Mouse (Mus musculus) intestine, embryonic 14.5 days (tissue): ENCODE results near the gene Sept7. TPM values are rescaled to one million over a fixed set of nuclear protein-coding genes. Genes with fewer than 3 reads are reported as not detected.
A peak's percentile ranks its signal among the peaks of the same experiment; 100 is the strongest.
"Not testable (repeated sequence)": the region's sequence is repeated elsewhere in the genome, so short reads cannot be mapped to it uniquely, and the experiment has no call there.

Experiments used
- ATAC-seq: fragments of 200-750 bp; cut with Nextera tagmentation; replicated peaks from 2 replicates; pipeline ENCODE4 v1.8.0; 2017; ENCODE audit warnings: low read depth, moderate number of reproducible peaks, moderate TSS enrichment, moderate library complexity; ENCODE audit not compliant: low FRiP score, low TSS enrichment
- DNase-seq: peaks from one replicate; pipeline ENCODE4 v3.0.0-alpha.2; 2018; ENCODE audit warnings: low spot score
- H3K27ac ChIP-seq: fragments of 300-500 bp; sonication (generic); 2 replicates; pipeline ENCODE4 v1.5.1; 2014; ENCODE audit warnings: low read depth, mild to moderate bottlenecking, control low read depth
- H3K27me3 ChIP-seq: fragments of 300-500 bp; sonication (generic); replicated peaks from 2 replicates; pipeline ENCODE4 v1.6.1; 2014; ENCODE audit warnings: low read length, control low read depth; ENCODE audit not compliant: control insufficient read depth, insufficient read depth
- H3K36me3 ChIP-seq: fragments of 300-500 bp; sonication (generic); 2 replicates; pipeline ENCODE4 v1.6.1; 2014; ENCODE audit warnings: low read length, control low read depth; ENCODE audit not compliant: control insufficient read depth, insufficient read depth
- H3K4me1 ChIP-seq: fragments of 300-500 bp; sonication (generic); replicated peaks from 2 replicates; pipeline ENCODE4 v1.6.1; 2014; ENCODE audit warnings: low read length, control low read depth, mixed read lengths; ENCODE audit not compliant: control insufficient read depth, insufficient read depth
- H3K4me2 ChIP-seq: fragments of 300-500 bp; sonication (generic); 2 replicates; pipeline ENCODE4 v1.6.1; 2014; ENCODE audit warnings: low read length
- H3K4me3 ChIP-seq: fragments of 300-500 bp; sonication (generic); 2 replicates; pipeline ENCODE4 v1.5.1; 2014; ENCODE audit warnings: low read depth, low read length, control low read depth, mixed read lengths
- H3K9ac ChIP-seq: fragments of 300-500 bp; sonication (generic); 2 replicates; pipeline ENCODE4 v1.6.1; 2014; ENCODE audit warnings: mild to moderate bottlenecking, low read length
- H3K9me3 ChIP-seq: fragments of 300-500 bp; sonication (generic); 2 replicates; pipeline ENCODE4 v1.6.1; 2016; ENCODE audit warnings: low read length, control low read depth; ENCODE audit not compliant: control insufficient read depth
- WGBS: fragments of 180-500 bp; shearing (Covaris S2); extraction: QIAGEN DNeasy Blood & Tissue Kit; methylation state at CpG from one replicate; pipeline ENCODE4 v1.1.7; 2014; 5-methylcytosine and 5-hydroxymethylcytosine counted together
- polyA plus RNA-seq: library from polyadenylated mRNA; unstranded; fragments of >200 nt; fragmentation: Nextera tagmentation; extraction: Ambion mirVana; gene quantifications from 2 replicates; pipeline ENCODE4 v1.2.1, GENCODE M21; 2014

Gene Sept7
- polyA plus RNA-seq, 1 experiment from 2014 or later = 233 TPM

DNA sequence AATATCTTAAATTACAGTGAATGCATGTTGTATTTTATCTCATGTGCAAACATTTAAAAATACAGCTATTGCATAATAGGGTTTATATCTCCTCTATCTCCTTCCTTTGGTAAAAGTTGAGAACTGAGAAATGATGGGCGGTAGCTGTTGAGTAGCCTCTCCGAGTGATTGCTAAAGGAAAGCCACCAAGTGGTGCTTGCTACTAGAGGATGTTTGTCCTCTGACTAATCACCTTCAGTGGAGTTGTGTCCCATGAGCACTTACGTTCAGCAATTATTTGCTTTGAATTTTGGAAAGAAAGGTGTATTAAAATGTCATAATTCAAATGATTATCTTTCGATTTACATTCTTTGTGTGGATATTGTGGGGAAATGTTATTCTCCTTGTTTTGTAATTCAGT, 13.6 kb downstream of the Sept7 start:
- H3K27me3 ChIP-seq = no peaks in the 10 kb centered on the region
- no peak overlapping the region for H3K9ac ChIP-seq
- H3K4me2 ChIP-seq = no peak overlapping the region
- 96% methylated on average over 4 of the region's 4 CpGs for WGBS
- no peaks in the 10 kb centered on the region for H3K4me1 ChIP-seq
- no peak for DNase-seq
- H3K27ac ChIP-seq = no peak overlapping the region
- H3K9me3 ChIP-seq = no peaks in the 10 kb centered on the region
- H3K4me3 ChIP-seq = no peak overlapping the region
- peaks cover 44% of the 10 kb centered on the region for H3K36me3 ChIP-seq
- ATAC-seq = no peak

DNA sequence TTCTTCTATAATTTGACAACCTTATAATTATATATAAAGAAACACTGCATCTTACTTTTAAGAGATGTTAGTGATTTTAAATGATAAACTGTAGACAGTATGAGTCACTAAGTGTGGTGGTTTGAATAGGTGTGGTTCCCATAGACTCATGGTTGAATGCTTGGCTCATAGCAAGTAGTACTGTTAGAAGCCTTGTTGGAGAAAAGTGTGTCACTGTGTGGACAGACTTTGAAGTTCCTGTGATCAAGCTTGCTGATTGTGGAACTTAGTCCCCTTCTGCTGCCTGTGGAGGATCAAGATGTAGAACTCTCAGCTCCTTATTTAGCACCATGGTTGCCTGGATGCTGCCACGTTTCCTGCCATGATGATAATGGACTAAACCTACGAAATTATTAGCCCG, 14.9 kb downstream of the Sept7 start:
- Histone ChIP-seq H3K36me3 (peaks cover 48% of the 10 kb centered on the region), H3K4me3 (no peak overlapping the region), H3K9me3 (no peaks in the 10 kb centered on the region), H3K27me3 (no peaks in the 10 kb centered on the region), H3K27ac (no peak overlapping the region), H3K4me2 (no peak overlapping the region), H3K9ac (no peak overlapping the region), H3K4me1 (no peaks in the 10 kb centered on the region)
- ATAC-seq = no peak
- no peak for DNase-seq
- 98% methylated on average over 3 of the region's 3 CpGs for WGBS

DNA sequence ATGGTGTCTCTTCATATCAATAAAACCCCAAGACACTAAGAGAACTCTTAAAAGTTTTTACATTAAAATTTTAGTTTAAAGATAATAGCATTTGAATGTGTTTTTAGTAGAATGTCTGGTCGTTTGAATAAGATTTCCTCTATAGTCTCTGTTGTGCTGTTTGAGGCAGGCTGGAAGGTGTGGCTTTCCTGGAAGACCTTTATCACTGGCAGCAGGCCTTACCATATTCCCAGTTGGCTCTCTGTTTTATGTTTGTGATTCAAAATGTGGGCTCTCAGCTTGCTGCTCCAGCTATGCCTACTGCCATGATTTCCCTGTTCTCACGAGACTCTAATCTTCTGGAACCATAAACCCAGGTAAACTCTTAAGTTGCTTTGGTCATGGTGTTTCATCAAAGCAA, 15.3 kb downstream of the Sept7 start:
- peaks cover 51% of the 10 kb centered on the region for H3K36me3 ChIP-seq
- no peaks in the 10 kb centered on the region for H3K9me3 ChIP-seq
- H3K4me1 ChIP-seq = no peaks in the 10 kb centered on the region
- WGBS = 90% methylated on average over 2 of the region's 2 CpGs
- no peak overlapping the region for H3K4me2 ChIP-seq
- DNase-seq (no peak), ATAC-seq (no peak)
- no peak overlapping the region for H3K9ac ChIP-seq
- H3K27me3 ChIP-seq = no peaks in the 10 kb centered on the region
- H3K27ac ChIP-seq = no peak overlapping the region
- no peak overlapping the region for H3K4me3 ChIP-seq

DNA sequence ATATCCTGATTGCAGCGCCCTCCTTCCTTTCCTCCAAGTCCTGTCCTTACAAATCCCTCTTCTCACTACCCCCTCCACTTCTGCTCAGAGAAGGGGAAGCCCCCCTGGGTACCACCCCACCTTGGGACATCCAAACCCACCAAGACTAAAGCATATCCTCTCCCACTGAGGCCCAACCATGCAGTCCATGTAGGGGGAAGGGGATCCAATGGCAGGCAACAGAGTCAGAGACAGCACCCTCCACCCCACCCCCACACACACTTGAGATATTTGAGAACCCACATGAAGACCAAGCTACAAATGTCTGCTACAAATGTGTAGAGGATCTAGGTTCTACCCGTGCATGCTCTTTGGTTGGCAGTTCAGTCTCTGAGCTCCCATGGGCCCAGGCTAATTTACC, 19.7 kb downstream of the Sept7 start:
- H3K4me1 ChIP-seq = no peaks in the 10 kb centered on the region
- H3K4me2 ChIP-seq = no peak overlapping the region
- H3K4me3 ChIP-seq = no peak overlapping the region
- DNase-seq (no peak), ATAC-seq (no peak)
- H3K9me3 ChIP-seq = no peaks in the 10 kb centered on the region
- H3K27me3 ChIP-seq = no peaks in the 10 kb centered on the region
- WGBS = 96% methylated on average over 2 of the region's 2 CpGs
- peaks cover 40% of the 10 kb centered on the region for H3K36me3 ChIP-seq
- H3K9ac ChIP-seq = no peak overlapping the region
- H3K27ac ChIP-seq = no peak overlapping the region

DNA sequence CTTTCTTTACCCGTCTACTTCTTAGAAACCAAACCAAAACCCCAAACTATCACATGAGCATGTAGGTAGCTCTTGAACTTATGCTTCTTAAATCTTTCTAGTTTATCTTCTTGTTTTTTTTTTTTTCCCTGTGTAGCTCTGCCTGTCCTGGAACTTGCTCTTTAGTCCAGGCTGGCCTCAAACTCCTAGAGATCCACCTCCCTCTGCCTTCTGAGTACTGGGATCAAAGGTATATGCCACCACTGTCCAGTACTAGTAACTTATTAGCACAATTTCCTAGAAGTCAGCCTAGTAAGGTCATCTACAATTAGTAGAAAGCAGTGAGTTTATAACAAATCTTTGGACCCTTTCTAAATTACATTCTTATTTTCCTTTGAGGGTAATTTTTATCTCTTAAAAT, 37.6 kb downstream of the Sept7 start:
- H3K4me3 ChIP-seq = no peak overlapping the region
- WGBS = 85% methylated on average over 1 of the region's 1 CpGs
- ATAC-seq = no peak
- no peak overlapping the region for H3K4me2 ChIP-seq
- no peak overlapping the region for H3K9ac ChIP-seq
- no peak overlapping the region for H3K27ac ChIP-seq
- no peak for DNase-seq
- 0 out of 2 replicates have a peak, but pooled peaks cover 3% of the 10 kb centered on the region for H3K9me3 ChIP-seq
- peaks cover 67% of the 10 kb centered on the region for H3K36me3 ChIP-seq
- no peaks in the 10 kb centered on the region for H3K4me1 ChIP-seq
- H3K27me3 ChIP-seq = no peaks in the 10 kb centered on the region

DNA sequence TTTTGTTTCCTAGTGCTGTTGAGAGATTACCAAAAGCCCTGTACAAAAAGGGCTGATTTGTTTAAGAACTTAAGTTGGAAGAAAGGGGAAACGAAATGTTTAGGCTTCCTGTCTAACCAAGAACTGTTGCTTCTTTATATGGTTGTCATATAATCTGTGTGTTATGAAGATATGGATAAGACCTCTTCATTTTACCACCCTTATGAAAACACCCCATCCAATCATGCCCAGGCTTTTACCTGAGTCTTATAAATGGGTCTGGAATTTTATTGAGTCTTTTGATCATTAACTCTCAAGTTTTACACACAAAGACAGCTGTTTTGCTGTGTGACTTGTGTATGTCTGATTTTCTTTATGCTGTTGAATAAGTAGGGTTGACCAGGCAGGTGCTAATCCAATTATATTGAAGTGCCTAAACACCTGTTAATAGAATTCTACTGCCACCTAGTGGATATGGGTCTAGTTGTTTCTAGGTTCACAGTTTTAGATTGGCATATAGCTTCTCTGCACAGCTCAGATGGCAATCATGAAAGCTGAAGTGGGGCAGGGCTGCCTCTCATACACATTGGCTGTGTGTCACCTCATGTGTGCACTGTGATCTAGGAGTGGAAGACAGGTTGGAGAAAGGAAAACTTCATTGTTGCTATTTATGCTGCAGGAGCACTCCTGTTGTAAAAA, 57.4 kb downstream of the Sept7 start:
- Histone ChIP-seq H3K4me1 (no peaks in the 10 kb centered on the region), H3K36me3 (peaks cover 51% of the 10 kb centered on the region), H3K27me3 (no peaks in the 10 kb centered on the region), H3K4me3 (no peak overlapping the region), H3K9me3 (no peaks in the 10 kb centered on the region), H3K4me2 (no peak overlapping the region), H3K9ac (no peak overlapping the region), H3K27ac (no peak overlapping the region)
- WGBS = 71% methylated on average over 1 of the region's 1 CpGs
- peak; percentile 55 for ATAC-seq
- DNase-seq = peak; percentile 57

DNA sequence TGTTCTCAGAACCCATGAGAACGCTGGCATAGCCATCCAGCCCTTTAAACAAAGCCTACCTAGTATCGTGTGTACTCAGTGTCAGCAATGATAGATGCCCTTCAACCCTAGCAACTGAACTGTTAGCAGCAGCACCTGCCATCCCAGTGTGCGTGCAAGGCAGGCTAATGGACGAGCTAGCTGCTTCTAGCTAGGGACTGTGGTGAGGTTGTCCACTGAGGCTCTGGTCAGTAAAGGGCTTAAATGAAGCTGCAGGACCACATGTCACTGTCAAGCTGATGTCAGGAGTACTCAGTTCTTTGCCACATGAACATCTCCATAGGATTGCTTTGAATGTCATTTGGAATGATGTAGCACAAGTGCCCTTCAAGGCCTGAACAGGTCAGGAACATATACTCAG, 62.1 kb downstream of the Sept7 start:
- no peak for ATAC-seq
- Histone ChIP-seq H3K9ac (no peak overlapping the region), H3K4me3 (no peak overlapping the region), H3K36me3 (peaks cover 21% of the 10 kb centered on the region), H3K9me3 (no peaks in the 10 kb centered on the region), H3K27me3 (no peaks in the 10 kb centered on the region), H3K27ac (no peak overlapping the region), H3K4me1 (no peaks in the 10 kb centered on the region), H3K4me2 (no peak overlapping the region)
- 75% methylated on average over 4 of the region's 4 CpGs for WGBS
- DNase-seq = no peak

DNA sequence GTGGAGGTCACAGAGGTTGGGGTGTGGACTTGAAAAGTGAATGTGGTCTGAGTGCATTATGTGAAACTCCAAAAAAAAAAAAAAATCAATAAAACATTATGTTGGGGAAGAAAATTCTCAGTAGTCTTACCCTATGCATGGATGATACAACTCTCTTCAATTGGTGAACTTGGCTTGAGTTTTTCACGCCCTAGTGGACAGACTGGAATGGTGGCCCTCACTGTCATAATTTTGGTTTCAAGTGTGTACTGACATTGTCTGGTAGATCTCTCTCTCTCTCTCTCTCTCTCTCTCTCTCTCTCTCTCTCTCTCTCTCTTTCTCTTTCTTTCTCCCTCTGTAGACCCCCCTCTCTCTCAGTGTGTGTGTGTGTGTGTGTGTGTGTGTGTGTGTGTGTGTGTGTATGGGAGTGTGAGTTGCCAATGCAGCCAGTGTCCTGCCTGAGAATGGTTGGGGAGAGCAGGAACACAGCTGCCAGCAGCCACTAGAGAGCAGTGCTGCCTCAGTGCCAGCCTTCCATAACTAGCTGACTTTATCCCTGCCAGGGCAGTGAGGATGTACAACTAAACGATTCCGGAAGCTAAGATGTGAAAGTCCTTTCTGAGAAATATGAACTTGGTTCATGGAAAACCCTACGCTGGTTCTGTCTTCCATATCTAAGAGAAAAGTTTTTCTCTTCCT, 65.7 kb downstream of the Sept7 start:
- no peak overlapping the region for H3K4me3 ChIP-seq
- no peaks in the 10 kb centered on the region for H3K4me1 ChIP-seq
- no peak overlapping the region for H3K4me2 ChIP-seq
- no peaks in the 10 kb centered on the region for H3K27me3 ChIP-seq
- ATAC-seq (peak; percentile 61; the same call in 1 of the 2 replicates), DNase-seq (no peak)
- no peak overlapping the region for H3K27ac ChIP-seq
- H3K36me3 ChIP-seq = no peaks in the 10 kb centered on the region; the same call in 1 of the 2 replicates
- no peaks in the 10 kb centered on the region for H3K9me3 ChIP-seq
- H3K9ac ChIP-seq = no peak overlapping the region
- 61% methylated on average over 4 of the region's 4 CpGs for WGBS

DNA sequence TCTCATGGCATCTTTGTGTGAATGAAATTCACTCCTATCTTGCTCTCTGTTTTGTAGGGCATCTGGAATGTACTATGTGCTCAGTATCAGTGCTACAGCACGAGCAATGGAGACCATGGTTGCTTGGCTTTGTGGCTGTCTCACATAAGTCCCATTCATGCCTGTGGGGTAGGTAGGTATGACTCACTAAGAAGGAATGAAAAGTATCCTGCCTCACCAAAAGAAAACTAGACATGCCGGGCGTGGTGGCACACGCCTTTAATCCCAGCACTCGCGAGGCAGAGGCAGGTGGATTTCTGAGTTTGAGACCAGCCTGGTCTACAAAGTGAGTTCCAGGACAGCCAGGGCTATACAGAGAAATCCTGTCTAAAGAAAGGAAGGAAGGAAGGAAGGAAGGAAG, 67.4 kb downstream of the Sept7 start:
- not testable (repeated sequence) for DNase-seq

More for the DNA sequence above, 67.4 kb downstream of the Sept7 start:
- not testable (repeated sequence) for H3K9ac ChIP-seq, ATAC-seq, H3K27me3 ChIP-seq, H3K9me3 ChIP-seq, H3K4me2 ChIP-seq, H3K4me1 ChIP-seq, H3K4me3 ChIP-seq, H3K27ac ChIP-seq, H3K36me3 ChIP-seq
- 91% methylated on average over 6 of the region's 6 CpGs for WGBS
